Mouse (Mus musculus) Patski (cell line): ENCODE results near the gene Scaf1. TPM values are rescaled to one million over a fixed set of nuclear protein-coding genes. Genes with fewer than 3 reads are reported as not detected.
A peak's percentile ranks its signal among the peaks of the same experiment; 100 is the strongest.

Experiments
- ATAC-seq: fragments of 100-300 bp; one replicate; pipeline ENCODE4 v1.8.0; 2021
- CTCF ChIA-PET: fragments of 350-600 bp; sonication (Branson Sonifier 250); formaldehyde crosslinking; loops from one replicate; lab custom pipeline; 2022; ENCODE audit warnings: inconsistent platforms; lab: Charles Lee
- POLR2A ChIA-PET: fragments of 350-600 bp; sonication (Branson Sonifier 250); formaldehyde crosslinking; loops from one replicate; lab custom pipeline; 2022; ENCODE audit warnings: antibody characterized with exemption, inconsistent platforms; lab: Charles Lee
- DNase-seq: peaks from one replicate; pipeline ENCODE4 v3.0.0-alpha.2; 2011; ENCODE audit warnings: low read depth, low spot score
- H3K27me3 ChIP-seq: fragments of 371-371 bp; one replicate; pipeline ENCODE4 v1.5.1; 2021
- CTCF ChIP-seq: fragments of 100-300 bp; IDR thresholded peaks from one replicate; pipeline ENCODE4 v1.5.1; 2021
- in situ Hi-C: fragments of 300-500 bp; cut with MboI; formaldehyde crosslinking; loops from 3 replicates; pipeline ENCODE4 v1.11.1; 2018; ENCODE audit warnings: low pct_unique_long_range_greater_than_20kb, mixed read lengths
- polyA plus RNA-seq: library from polyadenylated mRNA; unstranded; gene quantifications from one replicate; pipeline ENCODE4 v1.2.3, GENCODE M21; 2021

The Scaf1 gene
- polyA plus RNA-seq, 1 experiment from 2014 or later = 80.3 TPM

GRCm38 (mm10) chr7:44986879-44987718 lies 29.1 kb downstream of the Scaf1 start:
- no peak for DNase-seq
- no peaks in the 10 kb centered on the region for H3K27me3 ChIP-seq
- no peak for TF ChIP-seq CTCF
- ChIA-PET CTCF (interaction anchor here (1.7 kb wide), 1 partner anchor 93 kb away, joined by 4 read pairs; no protein-coding TSS in a partner anchor), POLR2A (interaction anchor here (0.6 to 1.2 kb wide), 4 partner anchors 13 to 411 kb away, joined by 3 to 4 read pairs (median 3); no protein-coding TSS in a partner anchor)
- ATAC-seq = no peak
- in situ Hi-C loops = no loop called here

- ChIA-PET CTCF (interaction anchor here (1.7 kb wide), 1 partner anchor 94 kb away, joined by 4 read pairs; no protein-coding TSS in a partner anchor), POLR2A (interaction anchor here (0.7 to 1.8 kb wide), 4 partner anchors 14 to 733 kb away, joined by 3 to 5 read pairs (median 4); partner anchors contain the start of gene Rras)
- in situ Hi-C loops = no loop called here
- peak; percentile 87 for ATAC-seq
- H3K27me3 ChIP-seq = no peaks in the 10 kb centered on the region
- DNase-seq = peak; percentile 99
- TF ChIP-seq CTCF = no peak
Measured at GRCm38 (mm10) chr7:44986192-44986878, 29.8 kb downstream of the Scaf1 start, which contains the start of gene Prmt1. Gene Prmt1, minus strand, starts transcription at chr7:44986568.

GRCm38 (mm10) chr7:44985595-44986191 lies 30.5 kb downstream of the Scaf1 start:
- CTCF ChIA-PET = interaction anchor here (1.0 to 1.7 kb wide), 4 partner anchors 18 to 95 kb away, joined by 3 to 4 read pairs (median 3); partner anchors contain the start of gene Rras
- DNase-seq = no peak
- H3K27me3 ChIP-seq = no peaks in the 10 kb centered on the region
- in situ Hi-C loops = no loop called here
- no peak for TF ChIP-seq CTCF
- POLR2A ChIA-PET = interaction anchor here (0.6 to 1.8 kb wide), 5 partner anchors 14 to 204 kb away, joined by 3 to 5 read pairs (median 3); partner anchors contain the start of gene Rras
- no peak for ATAC-seq

- TF ChIP-seq CTCF = no peak
- H3K27me3 ChIP-seq = no peaks in the 10 kb centered on the region
- ChIA-PET CTCF (interaction anchor here (1.0 to 1.3 kb wide), 4 partner anchors 12 to 54 kb away, joined by 3 to 4 read pairs (median 3); partner anchors contain the start of gene Rras), POLR2A (interaction anchor here (0.6 to 1.8 kb wide), 4 partner anchors 12 to 205 kb away, joined by 3 to 5 read pairs (median 4); partner anchors contain the start of genes Irf3 and Rras)
- DNase-seq = no peak
- in situ Hi-C loops = loop anchor here (5.0 kb wide), 1 partner anchor 83 kb away; no protein-coding TSS in a partner anchor
- no peak for ATAC-seq
Measured at GRCm38 (mm10) chr7:44984833-44985164, 31.4 kb downstream of the Scaf1 start.

GRCm38 (mm10) chr7:44983944-44984832 lies 32.0 kb downstream of the Scaf1 start:
- POLR2A ChIA-PET = interaction anchor here (1.1 to 1.8 kb wide), 2 partner anchors 13 to 34 kb away, joined by 5 read pairs; partner anchors contain the start of genes Irf3 and Rras
- CTCF ChIA-PET = interaction anchor here (1.2 to 1.3 kb wide), 3 partner anchors 11 to 33 kb away, joined by 3 to 4 read pairs (median 3); partner anchors contain the start of gene Rras
- ATAC-seq = no peak
- no peaks in the 10 kb centered on the region for H3K27me3 ChIP-seq
- no peak for DNase-seq
- no peak for TF ChIP-seq CTCF
- in situ Hi-C loops = loop anchor here (5.0 kb wide), 1 partner anchor 83 kb away; no protein-coding TSS in a partner anchor

GRCm38 (mm10) chr7:44983085-44983484 lies 33.1 kb downstream of the Scaf1 start:
- H3K27me3 ChIP-seq = no peaks in the 10 kb centered on the region
- ATAC-seq (no peak), DNase-seq (no peak)
- ChIA-PET CTCF (interaction anchor here (0.8 to 1.5 kb wide), 2 partner anchors 12 to 32 kb away, joined by 3 to 9 read pairs; no protein-coding TSS in a partner anchor), POLR2A (no interaction called here)
- TF ChIP-seq CTCF = no peak
- in situ Hi-C loops = loop anchor here (5.0 kb wide), 1 partner anchor 84 kb away; no protein-coding TSS in a partner anchor

- TF ChIP-seq CTCF = no peak
- H3K27me3 ChIP-seq = no peaks in the 10 kb centered on the region
- CTCF ChIA-PET = interaction anchor here (1.2 to 1.5 kb wide), 2 partner anchors 10 to 121 kb away, joined by 3 to 9 read pairs; no protein-coding TSS in a partner anchor
- ATAC-seq = no peak
- POLR2A ChIA-PET = no interaction called here
- in situ Hi-C loops = loop anchor here (5.0 kb wide), 1 partner anchor 86 kb away; no protein-coding TSS in a partner anchor
- DNase-seq = no peak
Measured at GRCm38 (mm10) chr7:44981539-44981938, 34.6 kb downstream of the Scaf1 start.

GRCm38 (mm10) chr7:44978300-44978699 lies 37.9 kb downstream of the Scaf1 start:
- CTCF ChIA-PET = no interaction called here
- H3K27me3 ChIP-seq = no peaks in the 10 kb centered on the region
- in situ Hi-C loops = no loop called here
- ATAC-seq = no peak
- no peak for DNase-seq
- no peak for TF ChIP-seq CTCF
- POLR2A ChIA-PET = no interaction called here

- ChIA-PET POLR2A (interaction anchor here (0.6 kb wide), 2 partner anchors 37 to 173 kb away, joined by 3 read pairs; no protein-coding TSS in a partner anchor), CTCF (interaction anchor here (1.0 kb wide), 1 partner anchor 39 kb away, joined by 3 read pairs; no protein-coding TSS in a partner anchor)
- H3K27me3 ChIP-seq = no peaks in the 10 kb centered on the region
- ATAC-seq (no peak), DNase-seq (no peak)
- TF ChIP-seq CTCF = no peak
- in situ Hi-C loops = no loop called here
Measured at GRCm38 (mm10) chr7:44975117-44975419, 41.1 kb downstream of the Scaf1 start.
